Mouse (Mus musculus) embryonic fibroblast, embryonic 13.5 days (primary cell): Measurements from ENCODE around the gene Irak4.

ENCODE experiments used
- CTCF ChIP-seq: IDR thresholded peaks from 2 replicates; pipeline ENCODE4 v1.5.1; 2011; ENCODE audit warnings: mild to moderate bottlenecking, control low read depth, low read length, moderate library complexity, borderline replicate concordance; ENCODE audit not compliant: insufficient read depth
- POLR2A ChIP-seq: IDR thresholded peaks from 2 replicates; pipeline ENCODE4 v1.6.1; 2011; ENCODE audit warnings: low read depth, mild to moderate bottlenecking, control low read depth, low read length, moderate library complexity

DNA sequence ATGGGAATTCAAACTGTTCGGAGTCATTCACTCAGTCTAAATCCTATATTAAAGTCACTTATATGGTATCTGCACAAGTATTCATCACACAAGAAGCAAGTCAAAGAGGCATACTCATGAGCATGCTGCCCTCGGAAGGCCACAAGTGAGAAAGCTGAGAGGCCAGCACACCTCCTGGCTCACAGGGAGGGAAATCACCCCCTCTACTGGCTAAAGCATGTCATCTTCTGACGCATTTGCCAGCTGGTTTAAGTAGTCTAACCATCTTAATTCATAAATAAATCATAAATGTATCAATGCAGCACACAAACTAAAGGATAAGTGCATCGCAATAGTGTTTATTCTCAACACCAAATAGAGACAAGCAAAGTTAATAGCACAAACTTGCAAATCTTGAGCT, 41.3 kb downstream of the Irak4 start:
- no peak for TF ChIP-seq CTCF
- TF ChIP-seq POLR2A: no peak
